Mouse (Mus musculus): ENCODE data around the gene Cacnb1. TPM values are rescaled to one million over a fixed set of nuclear protein-coding genes. Genes with fewer than 3 reads are reported as not detected.

Gene Cacnb1
- polyA plus RNA-seq, 1 experiment = 5.7 TPM

DNA sequence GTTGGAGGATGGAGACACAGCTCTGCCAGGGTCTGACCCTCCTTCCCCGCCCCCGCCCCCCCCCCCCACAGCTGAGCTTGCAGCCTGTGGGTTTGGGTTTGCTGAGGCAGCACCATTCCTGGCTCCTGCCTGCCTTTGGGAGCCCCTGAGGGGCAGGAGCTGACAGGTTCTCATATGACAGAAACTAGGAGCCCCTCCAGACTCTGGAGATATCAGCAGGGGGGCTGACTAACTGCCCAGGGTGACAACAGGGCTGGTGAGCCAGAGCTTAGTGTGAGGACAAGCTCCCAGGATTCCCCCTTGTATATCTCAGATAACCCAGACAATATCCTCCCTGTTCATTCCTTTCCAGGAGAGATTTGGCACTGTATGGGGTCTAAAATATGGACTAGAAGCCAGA, 28.1 kb upstream of the Cacnb1 start:
- Histone ChIP-seq H3K4me3 (ENCODE audit: low read depth, low read length) (no peak overlapping the region), H3K27me3 (ENCODE audit: control insufficient read depth, insufficient read depth, low read length) (peaks cover 39% of the 10 kb centered on the region), H3K27ac (ENCODE audit: insufficient read depth, low read depth, low read length) (no peak overlapping the region), H3K36me3 (ENCODE audit: control insufficient read depth, insufficient read depth, low read length) (no peaks in the 10 kb centered on the region), H3K4me1 (ENCODE audit: control insufficient read depth, insufficient read depth, insufficient read length, low read length) (peaks cover 7% of the 10 kb centered on the region; the same call in 1 of the 2 replicates)
- 17% methylated on average over 2 of the region's 2 CpGs for WGBS
- TF ChIP-seq POLR2A (IDR thresholded peaks at IDR 0.05; ENCODE audit: low read depth, low read length) (no peak), CTCF (IDR thresholded peaks at IDR 0.05; ENCODE audit: extremely low read depth, insufficient read length, insufficient replicate concordance, low read depth, low read length) (no peak)

DNA sequence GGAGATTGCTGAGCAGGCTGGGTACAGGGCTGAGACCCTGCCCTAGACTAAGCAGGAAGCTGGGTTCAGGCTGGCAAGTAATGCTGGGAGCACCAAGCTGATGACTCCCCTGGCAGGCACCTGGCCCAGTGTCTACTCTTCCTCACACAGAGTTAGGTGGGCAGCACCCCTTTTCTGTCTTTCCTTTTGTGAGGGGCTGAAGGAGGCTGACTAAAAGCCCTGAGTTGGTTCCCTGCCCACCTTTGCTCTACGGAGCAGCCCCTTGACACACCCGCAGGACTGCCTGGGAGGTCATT, 27.6 kb upstream of the Cacnb1 start:
- TF ChIP-seq POLR2A (IDR thresholded peaks at IDR 0.05; ENCODE audit: low read depth, low read length) = no peak
- no peak for TF ChIP-seq CTCF (IDR thresholded peaks at IDR 0.05; ENCODE audit: extremely low read depth, insufficient read length, insufficient replicate concordance, low read depth, low read length)
- no peaks in the 10 kb centered on the region for H3K36me3 ChIP-seq (ENCODE audit: control insufficient read depth, insufficient read depth, low read length)
- no peak overlapping the region for H3K4me3 ChIP-seq (ENCODE audit: low read depth, low read length)
- H3K27ac ChIP-seq (ENCODE audit: insufficient read depth, low read depth, low read length) = no peak overlapping the region
- 28% methylated on average over 2 of the region's 2 CpGs for WGBS
- peaks cover 7% of the 10 kb centered on the region; the same call in 1 of the 2 replicates for H3K4me1 ChIP-seq (ENCODE audit: control insufficient read depth, insufficient read depth, insufficient read length, low read length)
- H3K27me3 ChIP-seq (ENCODE audit: control insufficient read depth, insufficient read depth, low read length) = peaks cover 39% of the 10 kb centered on the region

DNA sequence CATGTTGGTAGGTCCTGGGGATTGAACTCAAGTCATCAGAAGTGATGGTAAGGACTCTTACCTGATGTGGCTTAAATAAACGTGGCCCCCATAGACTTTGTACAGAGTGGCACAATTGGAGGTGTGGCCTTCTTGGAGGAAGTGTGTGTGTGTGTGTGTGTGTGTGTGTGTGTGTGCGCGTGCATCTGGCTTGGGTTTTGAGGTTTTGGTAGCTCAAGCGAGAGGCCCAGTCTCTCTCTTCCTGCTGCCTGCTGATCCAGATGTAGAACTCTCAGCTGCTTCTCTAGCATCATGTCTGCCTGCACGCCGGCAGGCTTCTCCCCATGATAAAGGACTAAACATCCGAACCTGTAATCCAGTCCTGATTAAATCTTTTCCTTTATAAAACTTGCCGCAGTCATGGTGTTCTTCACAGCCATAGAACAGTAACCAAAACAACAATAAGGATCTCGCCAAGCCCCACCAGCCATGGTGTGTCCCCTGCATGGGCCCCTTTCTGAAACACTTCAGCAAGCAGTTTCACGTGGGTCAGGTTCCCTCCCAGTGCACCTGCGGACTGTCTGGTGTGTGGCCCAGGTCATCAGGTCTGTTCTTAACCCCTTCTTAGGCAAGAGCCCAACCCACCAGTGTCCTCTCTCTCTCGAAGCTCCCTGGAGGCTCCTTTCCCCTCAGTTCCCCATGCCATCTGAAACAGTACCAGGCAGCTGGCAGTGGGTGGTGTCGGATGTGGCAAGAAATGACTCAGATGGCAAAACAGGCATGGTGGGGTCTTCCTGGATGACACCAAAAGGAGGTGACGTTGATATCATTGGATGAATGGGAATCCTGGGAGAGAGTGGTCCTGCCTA, 27.1 kb upstream of the Cacnb1 start:
- 33% methylated on average over 14 of the region's 14 CpGs for WGBS
- peaks cover 39% of the 10 kb centered on the region for H3K27me3 ChIP-seq (ENCODE audit: control insufficient read depth, insufficient read depth, low read length)
- TF ChIP-seq POLR2A (IDR thresholded peaks at IDR 0.05; ENCODE audit: low read depth, low read length) (no peak), CTCF (IDR thresholded peaks at IDR 0.05; ENCODE audit: extremely low read depth, insufficient read length, insufficient replicate concordance, low read depth, low read length) (no peak)
- peaks cover 7% of the 10 kb centered on the region; the same call in 1 of the 2 replicates for H3K4me1 ChIP-seq (ENCODE audit: control insufficient read depth, insufficient read depth, insufficient read length, low read length)
- H3K27ac ChIP-seq (ENCODE audit: insufficient read depth, low read depth, low read length) = no peak overlapping the region
- no peak overlapping the region for H3K4me3 ChIP-seq (ENCODE audit: low read depth, low read length)
- H3K36me3 ChIP-seq (ENCODE audit: control insufficient read depth, insufficient read depth, low read length) = no peaks in the 10 kb centered on the region

DNA sequence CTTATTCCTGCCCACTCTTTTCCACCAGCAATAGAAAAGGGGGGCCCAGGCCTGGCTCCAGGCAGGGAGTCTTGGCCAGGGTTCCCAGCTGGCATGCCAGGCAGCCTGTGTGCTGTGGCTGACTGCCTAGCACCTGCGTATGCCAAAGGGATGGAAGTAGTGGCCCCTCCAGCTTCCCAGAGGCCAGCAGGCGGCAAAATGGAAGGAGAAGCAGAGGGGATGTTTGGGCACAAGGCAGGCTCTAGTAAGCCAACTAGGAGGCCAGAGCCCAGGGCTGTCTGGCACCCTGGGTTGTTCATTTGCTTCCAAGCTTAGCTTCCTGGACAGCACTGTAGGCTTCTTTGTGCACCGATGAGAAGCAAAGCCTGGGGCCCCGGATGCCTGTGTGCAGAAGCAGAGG, 24.9 kb upstream of the Cacnb1 start:
- no peaks in the 10 kb centered on the region for H3K36me3 ChIP-seq (ENCODE audit: control insufficient read depth, insufficient read depth, low read length)
- WGBS = 74% methylated on average over 4 of the region's 4 CpGs
- H3K27ac ChIP-seq (ENCODE audit: insufficient read depth, low read depth, low read length) = no peak overlapping the region
- peaks cover 6% of the 10 kb centered on the region; the same call in 1 of the 2 replicates for H3K4me1 ChIP-seq (ENCODE audit: control insufficient read depth, insufficient read depth, insufficient read length, low read length)
- TF ChIP-seq POLR2A (IDR thresholded peaks at IDR 0.05; ENCODE audit: low read depth, low read length) = no peak
- no peak for TF ChIP-seq CTCF (IDR thresholded peaks at IDR 0.05; ENCODE audit: extremely low read depth, insufficient read length, insufficient replicate concordance, low read depth, low read length)
- peaks cover 23% of the 10 kb centered on the region for H3K27me3 ChIP-seq (ENCODE audit: control insufficient read depth, insufficient read depth, low read length)
- no peak overlapping the region for H3K4me3 ChIP-seq (ENCODE audit: low read depth, low read length)

DNA sequence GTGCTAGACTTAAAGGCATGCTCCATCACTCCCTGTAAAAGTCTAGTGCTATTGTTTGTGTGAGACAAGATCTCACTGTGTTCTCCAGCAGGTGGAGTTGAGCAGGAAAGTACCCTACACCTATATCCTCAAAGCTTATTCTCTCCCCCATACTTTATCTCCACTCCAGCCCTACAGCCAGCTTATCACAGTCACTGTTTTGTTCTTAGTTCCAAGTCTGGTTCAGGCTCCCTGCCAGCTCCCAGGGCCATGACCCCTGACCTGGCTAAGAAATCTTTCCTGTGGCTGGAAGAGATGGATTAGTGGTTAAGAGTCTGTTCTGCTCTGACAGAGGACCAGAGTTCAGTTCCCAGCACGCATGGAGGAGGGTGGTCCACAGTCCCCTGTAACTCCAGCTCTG, 23.6 kb upstream of the Cacnb1 start:
- Histone ChIP-seq H3K27ac (ENCODE audit: insufficient read depth, low read depth, low read length) (no peak overlapping the region), H3K4me1 (ENCODE audit: control insufficient read depth, insufficient read depth, insufficient read length, low read length) (no peaks in the 10 kb centered on the region), H3K27me3 (ENCODE audit: control insufficient read depth, insufficient read depth, low read length) (peaks cover 10% of the 10 kb centered on the region), H3K36me3 (ENCODE audit: control insufficient read depth, insufficient read depth, low read length) (no peaks in the 10 kb centered on the region), H3K4me3 (ENCODE audit: low read depth, low read length) (no peak overlapping the region)
- 62% methylated on average over 1 of the region's 1 CpGs for WGBS
- no peak for TF ChIP-seq POLR2A (IDR thresholded peaks at IDR 0.05; ENCODE audit: low read depth, low read length)
- TF ChIP-seq CTCF (IDR thresholded peaks at IDR 0.05; ENCODE audit: extremely low read depth, insufficient read length, insufficient replicate concordance, low read depth, low read length) = no peak

DNA sequence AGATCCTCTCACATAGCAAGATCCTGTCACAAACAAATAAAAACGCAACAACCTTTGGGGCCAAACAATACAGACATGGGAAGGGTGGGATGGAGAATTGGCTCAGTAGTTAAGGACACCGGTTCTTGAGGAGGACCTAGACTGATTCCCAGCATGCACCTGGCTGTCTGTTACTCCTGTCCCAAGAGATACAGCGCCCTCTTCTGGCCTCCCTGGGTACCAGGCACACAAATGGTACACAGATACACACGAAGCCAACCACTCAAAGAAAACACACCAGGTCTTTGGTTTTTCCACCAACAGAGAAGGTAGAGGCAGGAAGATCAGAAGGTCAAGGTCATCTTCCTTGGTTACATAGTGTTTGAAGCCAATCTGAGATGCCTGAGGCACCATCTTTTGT, 22.8 kb upstream of the Cacnb1 start:
- Histone ChIP-seq H3K36me3 (ENCODE audit: control insufficient read depth, insufficient read depth, low read length) (no peaks in the 10 kb centered on the region), H3K27ac (ENCODE audit: insufficient read depth, low read depth, low read length) (no peak overlapping the region), H3K27me3 (ENCODE audit: control insufficient read depth, insufficient read depth, low read length) (peaks cover 1% of the 10 kb centered on the region), H3K4me1 (ENCODE audit: control insufficient read depth, insufficient read depth, insufficient read length, low read length) (no peaks in the 10 kb centered on the region), H3K4me3 (ENCODE audit: low read depth, low read length) (no peak overlapping the region)
- TF ChIP-seq CTCF (IDR thresholded peaks at IDR 0.05; ENCODE audit: extremely low read depth, insufficient read length, insufficient replicate concordance, low read depth, low read length) (peak; percentile 11; the same call in 1 of the 2 replicates), POLR2A (IDR thresholded peaks at IDR 0.05; ENCODE audit: low read depth, low read length) (no peak)
- 68% methylated on average over 4 of the region's 4 CpGs for WGBS

DNA sequence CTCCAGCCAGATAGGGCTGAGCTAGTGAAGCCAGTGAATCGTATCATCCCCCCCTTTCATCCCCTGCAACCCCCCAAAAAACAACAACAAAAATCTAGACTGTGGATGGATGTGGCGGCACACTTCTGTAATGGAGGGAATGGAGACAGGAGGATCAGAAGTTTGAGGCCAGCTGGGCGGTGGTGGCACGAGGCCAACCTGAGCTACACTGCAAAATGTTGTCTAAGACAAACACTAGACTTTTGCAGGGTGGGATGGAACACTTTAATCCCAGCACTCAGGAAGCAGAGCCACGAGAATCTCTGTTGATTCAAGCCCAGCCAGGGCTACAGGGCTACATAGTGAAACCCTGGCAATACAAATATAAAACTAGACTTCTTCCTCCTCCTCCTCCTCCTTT, 21.2 kb upstream of the Cacnb1 start:
- H3K4me3 ChIP-seq (ENCODE audit: low read depth, low read length) = no peak overlapping the region
- H3K27me3 ChIP-seq (ENCODE audit: control insufficient read depth, insufficient read depth, low read length) = no peaks in the 10 kb centered on the region
- H3K36me3 ChIP-seq (ENCODE audit: control insufficient read depth, insufficient read depth, low read length) = no peaks in the 10 kb centered on the region
- no peaks in the 10 kb centered on the region for H3K4me1 ChIP-seq (ENCODE audit: control insufficient read depth, insufficient read depth, insufficient read length, low read length)
- H3K27ac ChIP-seq (ENCODE audit: insufficient read depth, low read depth, low read length) = no peak overlapping the region
- 36% methylated on average over 5 of the region's 5 CpGs for WGBS
- TF ChIP-seq CTCF (IDR thresholded peaks at IDR 0.05; ENCODE audit: extremely low read depth, insufficient read length, insufficient replicate concordance, low read depth, low read length) (no peak), POLR2A (IDR thresholded peaks at IDR 0.05; ENCODE audit: low read depth, low read length) (no peak)

All from small intestine, adult 2 months (tissue).